Mouse (Mus musculus): ENCODE measurements at regions not wholly inside any gene's neighbourhood (a gene's known extent, or its start where the extent isn't known, plus 50 kb on each side); places are given as distances from the start of the nearest gene placed in this dataset.

DNA sequence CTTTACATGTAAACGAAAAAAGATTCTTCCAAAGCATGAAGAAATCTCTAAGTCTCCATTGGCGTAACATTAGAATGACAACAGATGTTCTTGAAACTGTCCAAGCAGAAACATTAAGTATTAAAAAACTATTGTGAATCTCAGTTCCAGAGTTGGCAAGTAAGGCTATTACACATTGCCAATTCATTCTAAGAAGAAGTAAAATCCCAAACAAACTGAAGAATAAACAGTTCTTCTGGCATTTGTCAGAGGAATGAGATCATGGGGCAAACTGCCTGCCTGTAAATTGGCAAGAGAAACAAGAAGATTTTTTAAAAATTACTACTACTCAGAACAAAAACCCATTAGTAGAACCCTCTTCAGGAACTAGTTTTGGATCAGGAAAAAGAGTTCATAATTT is 680.1 kb downstream of the Nova1 start:
- no peaks in the 10 kb centered on the region for H3K4me1 ChIP-seq (ENCODE audit: control insufficient read depth, insufficient read depth, low read length)
- no peak overlapping the region for H3K4me3 ChIP-seq (ENCODE audit: insufficient read depth, low read length)
- TF ChIP-seq POLR2A (IDR thresholded peaks at IDR 0.05; ENCODE audit: extremely low read depth, insufficient read depth, low read length), result no peak
- no peak for TF ChIP-seq CTCF (IDR thresholded peaks at IDR 0.05; ENCODE audit: extremely low read depth, insufficient read depth, low read length)
- H3K27ac ChIP-seq (ENCODE audit: insufficient read depth, low read length), result no peak overlapping the region

DNA sequence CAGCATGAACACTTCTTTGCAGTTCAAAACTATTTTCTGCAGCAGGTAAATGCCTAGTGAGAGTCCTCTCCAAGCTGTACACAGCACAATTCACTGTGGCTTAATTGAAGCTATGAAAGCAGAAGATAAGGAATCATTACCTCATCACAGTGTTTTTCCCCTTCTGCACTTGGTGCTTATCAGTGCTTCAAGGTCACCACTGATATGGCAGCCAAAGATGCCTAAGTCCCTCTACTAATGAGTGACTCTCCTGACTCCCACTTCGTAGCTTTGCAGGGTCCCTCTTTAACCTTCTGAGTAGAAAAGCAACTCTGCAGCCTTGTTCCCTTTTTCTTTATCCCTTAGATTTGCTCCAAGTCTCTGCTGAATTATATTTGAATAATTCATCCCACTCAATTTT is 692.9 kb downstream of the Nova1 start:
- no peak overlapping the region for H3K27ac ChIP-seq (ENCODE audit: insufficient read depth, low read length)
- no peaks in the 10 kb centered on the region for H3K4me1 ChIP-seq (ENCODE audit: control insufficient read depth, insufficient read depth, low read length)
- TF ChIP-seq CTCF (IDR thresholded peaks at IDR 0.05; ENCODE audit: extremely low read depth, insufficient read depth, low read length) (no peak), POLR2A (IDR thresholded peaks at IDR 0.05; ENCODE audit: extremely low read depth, insufficient read depth, low read length) (no peak)
- H3K4me3 ChIP-seq (ENCODE audit: insufficient read depth, low read length), result no peak overlapping the region

DNA sequence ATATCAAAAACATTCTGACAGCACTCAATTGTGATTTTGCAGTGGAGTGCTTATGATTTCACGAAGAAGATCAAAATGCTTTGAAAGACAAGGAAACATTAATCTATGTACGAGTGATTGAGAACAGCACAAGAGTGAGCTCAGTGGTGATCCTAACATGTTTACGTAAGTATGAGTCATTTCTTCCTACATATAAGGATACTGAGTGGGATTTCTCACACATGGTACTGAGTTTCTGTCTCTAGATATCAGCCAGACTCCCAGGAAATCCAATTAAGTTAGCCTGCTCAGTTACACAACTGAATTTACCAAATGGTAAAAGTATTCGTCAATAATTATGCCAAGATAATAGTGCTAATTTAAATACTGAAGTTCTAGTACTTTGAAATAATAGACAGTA is 707.4 kb downstream of the Nova1 start:
- H3K4me1 ChIP-seq (ENCODE audit: control insufficient read depth, insufficient read depth, low read length), result no peaks in the 10 kb centered on the region
- TF ChIP-seq POLR2A (IDR thresholded peaks at IDR 0.05; ENCODE audit: extremely low read depth, insufficient read depth, low read length), result no peak
- no peak for TF ChIP-seq CTCF (IDR thresholded peaks at IDR 0.05; ENCODE audit: extremely low read depth, insufficient read depth, low read length)
- H3K27ac ChIP-seq (ENCODE audit: insufficient read depth, low read length), result no peak overlapping the region
- no peak overlapping the region for H3K4me3 ChIP-seq (ENCODE audit: insufficient read depth, low read length)

DNA sequence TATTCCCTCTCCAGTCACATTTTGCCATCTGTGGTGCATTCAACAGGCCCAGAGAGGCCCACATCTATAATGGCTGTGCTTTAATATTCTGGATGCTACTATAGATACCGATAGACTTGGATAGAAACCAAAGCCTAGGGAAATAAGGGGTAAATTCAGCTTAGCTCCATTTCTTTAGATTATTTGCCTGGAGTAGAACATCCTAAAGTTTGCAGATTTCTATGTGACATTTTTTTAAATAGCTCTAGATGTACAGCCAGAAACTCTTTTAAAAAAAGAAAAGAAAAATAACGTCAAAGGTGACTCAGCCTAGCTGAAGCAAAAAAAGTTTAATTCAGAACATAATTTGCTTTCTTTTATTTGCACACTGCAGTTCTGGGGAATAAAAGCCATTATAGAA is 735.4 kb downstream of the Nova1 start:
- Histone ChIP-seq H3K4me3 (ENCODE audit: insufficient read depth, low read length) (no peak overlapping the region), H3K4me1 (ENCODE audit: control insufficient read depth, insufficient read depth, low read length) (peaks cover 1% of the 10 kb centered on the region; the same call in 1 of the 2 replicates), H3K27ac (ENCODE audit: insufficient read depth, low read length) (no peak overlapping the region)
- TF ChIP-seq CTCF (IDR thresholded peaks at IDR 0.05; ENCODE audit: extremely low read depth, insufficient read depth, low read length) (no peak), POLR2A (IDR thresholded peaks at IDR 0.05; ENCODE audit: extremely low read depth, insufficient read depth, low read length) (no peak)

DNA sequence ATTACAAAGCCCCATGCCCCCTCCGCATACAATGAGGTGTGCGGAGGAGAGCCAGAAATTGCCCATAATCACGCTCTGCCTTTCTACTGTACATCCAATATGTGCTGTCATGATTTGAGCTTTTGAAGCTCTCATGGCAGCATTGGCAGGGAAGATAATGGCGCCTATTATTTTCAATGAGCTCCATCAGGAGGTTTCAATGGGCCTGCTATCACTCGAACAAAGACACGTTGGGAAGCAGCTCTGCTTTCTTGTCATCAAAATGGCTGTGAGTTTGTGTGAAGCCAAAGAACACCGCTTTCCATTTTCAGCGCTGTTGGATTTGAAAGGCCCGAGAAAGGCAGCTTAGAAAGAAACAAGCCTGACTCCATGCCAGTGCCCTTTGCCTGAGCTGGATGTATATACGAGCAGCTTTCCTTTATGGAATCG is 742.9 kb downstream of the Nova1 start:
- Histone ChIP-seq H3K4me1 (ENCODE audit: control insufficient read depth, insufficient read depth, low read length) (no peaks in the 10 kb centered on the region), H3K4me3 (ENCODE audit: insufficient read depth, low read length) (no peak overlapping the region), H3K27ac (ENCODE audit: insufficient read depth, low read length) (no peak overlapping the region)
- TF ChIP-seq POLR2A (IDR thresholded peaks at IDR 0.05; ENCODE audit: extremely low read depth, insufficient read depth, low read length) (no peak), CTCF (IDR thresholded peaks at IDR 0.05; ENCODE audit: extremely low read depth, insufficient read depth, low read length) (no peak)

DNA sequence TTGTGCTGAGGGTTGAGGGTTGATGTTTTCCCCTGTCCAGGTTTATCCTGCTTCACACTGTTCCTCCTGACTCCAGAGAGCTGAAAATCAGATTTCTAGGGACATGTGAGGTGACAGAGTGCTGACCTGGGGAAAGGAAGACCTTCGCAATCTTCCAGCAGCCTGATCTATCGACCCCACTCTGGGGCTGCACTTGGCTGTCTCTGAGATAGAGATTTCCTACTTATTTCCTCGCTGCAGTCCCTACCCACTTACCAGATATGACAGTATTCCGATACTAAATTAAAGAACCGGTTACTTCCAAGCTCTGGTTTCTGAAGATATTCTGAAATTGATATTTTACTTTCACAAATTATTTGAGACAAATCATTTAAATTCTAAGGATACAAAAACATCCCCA is 743.4 kb downstream of the Nova1 start:
- Histone ChIP-seq H3K27ac (ENCODE audit: insufficient read depth, low read length) (no peak overlapping the region), H3K4me3 (ENCODE audit: insufficient read depth, low read length) (no peak overlapping the region), H3K4me1 (ENCODE audit: control insufficient read depth, insufficient read depth, low read length) (no peaks in the 10 kb centered on the region)
- TF ChIP-seq POLR2A (IDR thresholded peaks at IDR 0.05; ENCODE audit: extremely low read depth, insufficient read depth, low read length), result no peak
- TF ChIP-seq CTCF (IDR thresholded peaks at IDR 0.05; ENCODE audit: extremely low read depth, insufficient read depth, low read length), result no peak

DNA sequence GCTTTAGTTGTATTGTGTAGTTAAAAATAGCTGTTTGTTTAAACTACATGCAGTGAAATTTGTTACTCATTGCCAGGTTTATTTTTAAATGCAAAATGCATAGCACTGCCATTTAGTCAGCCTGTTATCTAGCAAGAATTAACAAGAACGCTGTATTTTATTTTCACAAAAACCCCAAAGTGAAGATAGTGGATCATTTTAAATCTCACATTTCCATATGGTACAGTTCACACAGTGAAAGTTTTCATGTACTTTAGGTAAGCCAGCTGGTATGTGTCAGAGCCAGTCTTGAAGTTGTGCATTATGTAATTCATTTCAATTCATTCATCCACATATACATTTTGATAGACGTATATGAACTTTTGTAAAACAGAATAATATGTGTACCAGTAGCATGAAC is 751.8 kb downstream of the Nova1 start:
- H3K27ac ChIP-seq (ENCODE audit: insufficient read depth, low read length), result no peak overlapping the region
- TF ChIP-seq CTCF (IDR thresholded peaks at IDR 0.05; ENCODE audit: extremely low read depth, insufficient read depth, low read length), result no peak
- TF ChIP-seq POLR2A (IDR thresholded peaks at IDR 0.05; ENCODE audit: extremely low read depth, insufficient read depth, low read length), result no peak
- H3K4me1 ChIP-seq (ENCODE audit: control insufficient read depth, insufficient read depth, low read length), result no peaks in the 10 kb centered on the region
- H3K4me3 ChIP-seq (ENCODE audit: insufficient read depth, low read length), result no peak overlapping the region

DNA sequence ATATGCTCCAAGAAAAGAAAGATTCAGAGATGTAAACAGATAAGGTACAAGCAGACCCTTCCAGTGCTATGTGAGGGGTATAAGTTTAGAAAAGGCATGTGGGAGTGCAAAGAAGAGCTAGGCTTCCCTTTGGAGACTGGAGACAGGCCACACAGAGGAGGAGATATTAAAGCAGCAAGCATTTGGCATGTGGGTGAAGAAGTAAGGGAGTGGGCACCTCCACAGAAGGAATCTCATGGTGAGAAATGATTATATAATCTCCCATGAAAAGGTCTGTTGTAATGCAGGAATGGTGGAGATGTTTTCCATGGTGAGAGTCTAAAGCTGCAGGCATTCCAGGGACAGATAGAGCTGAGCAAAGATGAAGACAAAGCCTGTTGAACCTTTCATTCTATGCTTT is 778.1 kb downstream of the Nova1 start:
- H3K27ac ChIP-seq (ENCODE audit: insufficient read depth, low read length), result no peak overlapping the region
- no peak overlapping the region for H3K4me3 ChIP-seq (ENCODE audit: insufficient read depth, low read length)
- H3K4me1 ChIP-seq (ENCODE audit: control insufficient read depth, insufficient read depth, low read length), result no peaks in the 10 kb centered on the region; the same call in 1 of the 2 replicates
- TF ChIP-seq CTCF (IDR thresholded peaks at IDR 0.05; ENCODE audit: extremely low read depth, insufficient read depth, low read length) (no peak), POLR2A (IDR thresholded peaks at IDR 0.05; ENCODE audit: extremely low read depth, insufficient read depth, low read length) (no peak)

DNA sequence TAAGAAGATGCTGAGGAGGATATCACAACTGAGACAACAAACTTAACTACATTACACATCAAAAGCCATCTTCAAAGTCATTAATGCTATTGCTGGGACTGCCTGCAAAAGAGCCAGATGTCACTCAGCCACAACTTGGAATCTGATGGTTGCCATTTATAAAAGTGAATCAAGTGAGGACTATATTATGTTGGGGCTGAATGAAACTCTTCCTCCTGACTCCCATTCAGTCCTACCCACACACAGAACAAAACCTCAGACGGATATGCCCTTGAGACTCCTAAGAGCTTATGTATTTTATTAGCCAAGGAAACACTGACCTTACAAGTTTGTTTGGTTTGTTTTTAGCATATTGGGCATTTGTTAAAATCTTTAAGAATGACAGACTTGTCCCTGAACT is 778.5 kb downstream of the Nova1 start:
- Histone ChIP-seq H3K27ac (ENCODE audit: insufficient read depth, low read length) (0 out of 2 replicates have a peak overlapping the region, but pooled peaks have one; percentile 25), H3K4me3 (ENCODE audit: insufficient read depth, low read length) (no peak overlapping the region), H3K4me1 (ENCODE audit: control insufficient read depth, insufficient read depth, low read length) (no peaks in the 10 kb centered on the region; the same call in 1 of the 2 replicates)
- TF ChIP-seq POLR2A (IDR thresholded peaks at IDR 0.05; ENCODE audit: extremely low read depth, insufficient read depth, low read length), result no peak
- TF ChIP-seq CTCF (IDR thresholded peaks at IDR 0.05; ENCODE audit: extremely low read depth, insufficient read depth, low read length), result no peak

DNA sequence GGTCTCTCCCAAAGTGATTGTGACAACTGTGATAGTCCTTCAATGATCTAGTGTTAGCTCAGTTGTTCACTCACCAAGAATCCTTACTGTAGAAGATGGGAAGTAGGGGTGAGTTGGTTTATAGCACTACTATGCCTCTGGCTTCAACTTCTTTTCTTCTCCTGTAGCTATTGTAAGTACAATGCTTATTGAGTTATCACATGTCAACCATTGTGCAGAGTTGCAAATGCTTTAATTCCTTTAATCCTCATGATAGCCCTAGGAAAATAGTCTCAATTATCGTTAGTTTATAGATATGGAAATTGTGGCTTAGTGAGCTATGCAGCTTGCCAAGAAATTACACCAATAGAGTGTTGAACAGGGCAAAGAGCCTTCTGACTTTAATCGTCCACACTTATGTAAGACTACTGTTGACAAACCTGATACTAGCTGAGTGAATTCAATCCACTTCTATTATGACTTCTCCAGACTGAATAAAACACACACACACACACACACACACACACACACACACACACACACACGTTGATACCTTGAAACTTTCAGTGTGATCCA is 782.1 kb downstream of the Nova1 start:
- Histone ChIP-seq H3K27ac (ENCODE audit: insufficient read depth, low read length) (no peak overlapping the region), H3K4me3 (ENCODE audit: insufficient read depth, low read length) (no peak overlapping the region), H3K4me1 (ENCODE audit: control insufficient read depth, insufficient read depth, low read length) (no peaks in the 10 kb centered on the region; the same call in 1 of the 2 replicates)
- TF ChIP-seq CTCF (IDR thresholded peaks at IDR 0.05; ENCODE audit: extremely low read depth, insufficient read depth, low read length) (no peak), POLR2A (IDR thresholded peaks at IDR 0.05; ENCODE audit: extremely low read depth, insufficient read depth, low read length) (no peak)

Measured in cortical plate, adult 2 months (tissue).